Mouse (Mus musculus): ENCODE results near the gene Gm21820. TPM values are rescaled to one million over a fixed set of nuclear protein-coding genes. Genes with fewer than 3 reads are reported as not detected.
"Not testable (repeated sequence)": the region's sequence is repeated elsewhere in the genome, so short reads cannot be mapped to it uniquely, and the experiment has no call there.

The Gm21820 gene
- not detected in 2 replicates for polyA plus RNA-seq (2015; fragmentation: Nextera tagmentation; extraction: Ambion mirVana)

GRCm38 (mm10) chrY:5249341-5249740, at the start of gene Gm21820:
Gene Gm21820 (minus strand): TSS chrY:5249441.
- not testable (repeated sequence) for H3K9ac ChIP-seq (replicated peaks; ENCODE audit: low read length); H3K4me3 ChIP-seq (ENCODE audit: low read length); H3K27me3 ChIP-seq (ENCODE audit: insufficient read depth, low read length); H3K4me2 ChIP-seq (replicated peaks; ENCODE audit: low read depth, low read length); H3K36me3 ChIP-seq (ENCODE audit: insufficient read depth, low read length); H3K9me3 ChIP-seq (ENCODE audit: low read length); H3K27ac ChIP-seq (ENCODE audit: low read length); H3K4me1 ChIP-seq (ENCODE audit: insufficient read depth, low read length); ATAC-seq (ENCODE audit: low FRiP score, low TSS enrichment)
- WGBS: 71% methylated on average over 1 of the region's 1 CpGs

Other genes with a start within 250 kb of the Gm21820 start
- not detected in 2 replicates for gene Gm20918, start 205.5 kb downstream of the Gm21820 start, polyA plus RNA-seq (2015; fragmentation: Nextera tagmentation; extraction: Ambion mirVana)

Data from kidney, embryonic 16.5 days (tissue).